Mouse (Mus musculus): Measurements from ENCODE around the gene BC051019. TPM values are rescaled to one million over a fixed set of nuclear protein-coding genes. Genes with fewer than 3 reads are reported as not detected.

BC051019 gene
- total RNA-seq, 2 experiments from 2014 or later = 0.64 TPM; not detected in 1

Other genes starting within 250 kb of the BC051019 start
- gene Trim66, start 215.7 kb downstream of the BC051019 start, total RNA-seq (2021) = under 1 TPM; 0.07 to 0.23 TPM
- gene Rpl27a, start 204.7 kb downstream of the BC051019 start, total RNA-seq (2021) = 10 to 100 TPM; 93.0 to 99.0 TPM
- gene St5, start 20.2 kb downstream of the BC051019 start, total RNA-seq (2021) = 10 to 100 TPM; 19.3 to 27.9 TPM
- gene Akip1, start 20.2 kb downstream of the BC051019 start, total RNA-seq (2021) = 10 to 100 TPM; 13.5 to 14.7 TPM
- gene Ascl3, start 7.9 kb upstream of the BC051019 start, total RNA-seq (2021) = not detected
- gene Tmem9b, start 29.0 kb upstream of the BC051019 start, total RNA-seq (2021) = 10 to 100 TPM; 29.2 to 31.1 TPM
- gene Nrip3, start 58.2 kb upstream of the BC051019 start, total RNA-seq (2021) = under 1 TPM; 0.20 to 0.21 TPM
- 10 to 100 TPM; 24.1 to 32.0 TPM for gene Scube2, start 141.8 kb upstream of the BC051019 start, total RNA-seq (2021)
- 100 to 1,000 TPM; 122 to 123 TPM for gene Dennd5a, start 236.6 kb upstream of the BC051019 start, total RNA-seq (2021)